Mouse (Mus musculus): ENCODE data around the gene Gtf3c3. TPM values are rescaled to one million over a fixed set of nuclear protein-coding genes. Genes with fewer than 3 reads are reported as not detected.
A peak's percentile ranks its signal among the peaks of the same experiment; 100 is the strongest.

Gene Gtf3c3
- polyA plus RNA-seq, 1 experiment from 2014 or later: 10.2 TPM

- DNase-seq (ENCODE audit: low spot score) (peak; percentile 78), ATAC-seq (0 out of 2 replicates have a peak, but pooled peaks have one; percentile 33)
- H3K9ac ChIP-seq (replicated peaks; ENCODE audit: low read depth): no peak overlapping the region
- H3K4me1 ChIP-seq (ENCODE audit: insufficient read depth, low read depth, low read length): no peaks in the 10 kb centered on the region
- 81% methylated on average over 9 of the region's 9 CpGs for WGBS
- H3K9me3 ChIP-seq (ENCODE audit: low read length): no peaks in the 10 kb centered on the region
- TF ChIP-seq CTCF (IDR thresholded peaks at IDR 0.05): peak; percentile 74
- TF ChIP-seq EP300 (IDR thresholded peaks at IDR 0.05): no peak
- no peak overlapping the region for H3K4me3 ChIP-seq (ENCODE audit: low read depth, low read length)
- H3K36me3 ChIP-seq (ENCODE audit: insufficient read depth, low read length): no peaks in the 10 kb centered on the region
- no peak overlapping the region for H3K27ac ChIP-seq (ENCODE audit: low read length)
- no peak overlapping the region for H3K4me2 ChIP-seq (replicated peaks; ENCODE audit: low read depth, low read length)
- H3K27me3 ChIP-seq (replicated peaks; ENCODE audit: insufficient read depth, low read length): no peaks in the 10 kb centered on the region
Measured at GRCm38 (mm10) chr1:54380978-54381914, 57.5 kb downstream of the Gtf3c3 start.

DNA sequence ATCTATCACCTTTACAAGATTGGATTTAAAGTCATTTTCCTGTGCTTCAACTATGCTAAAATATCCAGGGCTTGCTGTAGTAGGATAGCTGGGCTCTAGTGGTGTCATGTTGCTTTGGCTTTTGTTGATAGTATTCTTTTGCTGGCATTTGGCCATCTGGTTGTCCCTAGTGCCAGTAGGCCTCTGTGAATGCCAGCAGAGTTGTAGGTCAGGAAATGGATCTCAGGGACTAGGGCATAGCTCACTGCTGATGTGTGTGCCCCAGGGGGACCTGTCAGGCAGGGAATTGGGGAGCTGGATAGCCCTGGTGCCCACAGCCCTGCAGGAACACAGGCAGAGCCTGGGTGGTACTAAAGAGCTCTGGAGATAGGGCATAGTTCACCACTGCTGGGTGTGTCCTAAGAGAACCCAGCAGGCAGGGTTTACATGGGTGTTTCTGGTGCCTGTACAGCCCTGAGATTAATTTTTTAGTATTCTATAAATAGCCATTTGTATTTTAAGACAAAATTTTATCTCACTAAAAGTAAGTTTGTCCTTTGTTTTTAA is 61.2 kb downstream of the Gtf3c3 start:
- H3K9me3 ChIP-seq (ENCODE audit: low read length): no peaks in the 10 kb centered on the region
- no peak overlapping the region for H3K4me2 ChIP-seq (replicated peaks; ENCODE audit: low read depth, low read length)
- no peak overlapping the region for H3K9ac ChIP-seq (replicated peaks; ENCODE audit: low read depth)
- no peaks in the 10 kb centered on the region for H3K36me3 ChIP-seq (ENCODE audit: insufficient read depth, low read length)
- ATAC-seq (no peak), DNase-seq (ENCODE audit: low spot score) (peak; percentile 17)
- H3K4me1 ChIP-seq (ENCODE audit: insufficient read depth, low read depth, low read length): no peaks in the 10 kb centered on the region
- no peak overlapping the region for H3K4me3 ChIP-seq (ENCODE audit: low read depth, low read length)
- no peak for TF ChIP-seq CTCF (IDR thresholded peaks at IDR 0.05)
- TF ChIP-seq EP300 (IDR thresholded peaks at IDR 0.05): no peak
- no peak overlapping the region for H3K27ac ChIP-seq (ENCODE audit: low read length)
- no peaks in the 10 kb centered on the region for H3K27me3 ChIP-seq (replicated peaks; ENCODE audit: insufficient read depth, low read length)

GRCm38 (mm10) chr1:54356566-54356965 is 82.2 kb downstream of the Gtf3c3 start:
- TF ChIP-seq CTCF (IDR thresholded peaks at IDR 0.05) (no peak), EP300 (IDR thresholded peaks at IDR 0.05) (no peak)
- Histone ChIP-seq H3K4me2 (replicated peaks; ENCODE audit: low read depth, low read length) (no peak overlapping the region), H3K9ac (replicated peaks; ENCODE audit: low read depth) (no peak overlapping the region), H3K4me1 (ENCODE audit: insufficient read depth, low read depth, low read length) (no peaks in the 10 kb centered on the region), H3K27me3 (replicated peaks; ENCODE audit: insufficient read depth, low read length) (no peaks in the 10 kb centered on the region), H3K9me3 (ENCODE audit: low read length) (no peaks in the 10 kb centered on the region), H3K36me3 (ENCODE audit: insufficient read depth, low read length) (no peaks in the 10 kb centered on the region), H3K27ac (ENCODE audit: low read length) (no peak overlapping the region), H3K4me3 (ENCODE audit: low read depth, low read length) (no peak overlapping the region)
- DNase-seq (ENCODE audit: low spot score) (no peak), ATAC-seq (no peak)
- WGBS: 90% methylated on average over 6 of the region's 6 CpGs

DNA sequence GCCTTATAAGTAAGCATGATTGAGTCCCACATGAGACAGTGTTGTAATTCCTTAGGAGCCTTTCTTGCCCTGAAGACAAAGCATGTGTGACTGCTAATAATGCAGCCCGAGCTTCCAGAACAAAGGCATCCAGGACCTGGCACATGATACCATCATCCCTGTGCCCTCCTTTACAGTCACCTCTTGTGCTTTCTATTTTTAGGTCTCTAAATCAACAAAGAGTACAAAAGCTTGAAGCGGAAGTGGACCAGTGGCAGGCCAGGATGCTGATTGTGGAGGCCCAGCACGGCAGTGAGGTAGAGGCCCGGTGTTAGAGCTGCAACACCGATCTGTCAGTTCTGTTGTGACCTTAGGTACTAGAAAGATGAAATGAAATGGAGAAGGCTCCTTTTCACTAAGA is 83.3 kb downstream of the Gtf3c3 start:
- Histone ChIP-seq H3K4me3 (ENCODE audit: low read depth, low read length) (no peak overlapping the region), H3K9ac (replicated peaks; ENCODE audit: low read depth) (no peak overlapping the region), H3K36me3 (ENCODE audit: insufficient read depth, low read length) (no peaks in the 10 kb centered on the region), H3K4me2 (replicated peaks; ENCODE audit: low read depth, low read length) (no peak overlapping the region), H3K27ac (ENCODE audit: low read length) (no peak overlapping the region), H3K27me3 (replicated peaks; ENCODE audit: insufficient read depth, low read length) (no peaks in the 10 kb centered on the region), H3K9me3 (ENCODE audit: low read length) (no peaks in the 10 kb centered on the region), H3K4me1 (ENCODE audit: insufficient read depth, low read depth, low read length) (no peaks in the 10 kb centered on the region)
- ATAC-seq (no peak), DNase-seq (ENCODE audit: low spot score) (no peak)
- TF ChIP-seq CTCF (IDR thresholded peaks at IDR 0.05) (no peak), EP300 (IDR thresholded peaks at IDR 0.05) (no peak)
- WGBS: 45% methylated on average over 5 of the region's 5 CpGs

DNA sequence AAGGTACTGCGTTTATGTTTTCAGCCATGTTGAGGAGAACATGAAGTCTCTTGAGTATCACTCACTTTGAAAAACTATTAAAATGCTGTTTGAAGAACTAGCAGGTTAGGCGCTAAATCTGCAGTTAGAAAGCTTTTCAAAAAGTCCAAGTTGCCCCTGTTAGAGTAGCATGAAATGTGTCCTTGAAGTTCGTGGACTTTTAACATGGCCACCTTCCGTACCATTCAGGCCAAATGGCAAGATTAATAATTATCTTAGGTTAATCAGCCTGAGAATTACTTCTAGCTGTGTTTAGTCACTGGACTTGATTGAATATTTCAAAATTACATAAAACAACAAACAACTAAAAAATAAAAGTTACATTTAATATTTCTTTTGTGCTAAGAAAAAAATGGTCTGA is 84.0 kb downstream of the Gtf3c3 start:
- H3K4me3 ChIP-seq (ENCODE audit: low read depth, low read length): no peak overlapping the region
- H3K27me3 ChIP-seq (replicated peaks; ENCODE audit: insufficient read depth, low read length): no peaks in the 10 kb centered on the region
- 87% methylated on average over 4 of the region's 4 CpGs for WGBS
- TF ChIP-seq EP300 (IDR thresholded peaks at IDR 0.05) (no peak), CTCF (IDR thresholded peaks at IDR 0.05) (no peak)
- ATAC-seq (no peak), DNase-seq (ENCODE audit: low spot score) (no peak)
- no peaks in the 10 kb centered on the region for H3K36me3 ChIP-seq (ENCODE audit: insufficient read depth, low read length)
- H3K4me2 ChIP-seq (replicated peaks; ENCODE audit: low read depth, low read length): no peak overlapping the region
- H3K9me3 ChIP-seq (ENCODE audit: low read length): no peaks in the 10 kb centered on the region
- H3K27ac ChIP-seq (ENCODE audit: low read length): no peak overlapping the region
- no peaks in the 10 kb centered on the region for H3K4me1 ChIP-seq (ENCODE audit: insufficient read depth, low read depth, low read length)
- H3K9ac ChIP-seq (replicated peaks; ENCODE audit: low read depth): no peak overlapping the region

Other genes starting within 250 kb of the Gtf3c3 start
- gene Hecw2, start 243.8 kb downstream of the Gtf3c3 start, polyA plus RNA-seq (2015; fragmentation: Nextera tagmentation; extraction: Ambion mirVana): 4.8 and 5.1 TPM in 2 replicates
- 0.31 and 0.38 TPM in 2 replicates for gene Ccdc150, start 188.3 kb downstream of the Gtf3c3 start, polyA plus RNA-seq (2015; fragmentation: Nextera tagmentation; extraction: Ambion mirVana)
- 2.0 and 2.5 TPM in 2 replicates for gene Pgap1, start 118.7 kb upstream of the Gtf3c3 start, polyA plus RNA-seq (2015; fragmentation: Nextera tagmentation; extraction: Ambion mirVana)